Mouse (Mus musculus) embryonic fibroblast, embryonic 13.5 days (primary cell): ENCODE measurements around the gene Tmem108. TPM values are rescaled to one million over a fixed set of nuclear protein-coding genes. Genes with fewer than 3 reads are reported as not detected.

Source experiments
- H3K27ac ChIP-seq: 2 replicates; pipeline ENCODE4 v1.5.1; 2012; ENCODE audit warnings: low read length, control low read depth, inconsistent platforms; ENCODE audit not compliant: insufficient read depth
- H3K4me1 ChIP-seq: 2 replicates; pipeline ENCODE4 v1.6.1; 2011; ENCODE audit warnings: low read length; ENCODE audit not compliant: control insufficient read depth, insufficient read depth
- H3K4me3 ChIP-seq: 2 replicates; pipeline ENCODE4 v1.5.1; 2011; ENCODE audit warnings: mild to moderate bottlenecking, control low read depth, low read length; ENCODE audit not compliant: insufficient read depth
- CTCF ChIP-seq: IDR thresholded peaks from 2 replicates; pipeline ENCODE4 v1.5.1; 2011; ENCODE audit warnings: mild to moderate bottlenecking, control low read depth, low read length, moderate library complexity, borderline replicate concordance; ENCODE audit not compliant: insufficient read depth
- POLR2A ChIP-seq: IDR thresholded peaks from 2 replicates; pipeline ENCODE4 v1.6.1; 2011; ENCODE audit warnings: low read depth, mild to moderate bottlenecking, control low read depth, low read length, moderate library complexity
- polyA plus RNA-seq: library from polyadenylated mRNA; stranded (reverse); fragments of >200 nt; gene quantifications from 2 replicates; pipeline ENCODE4 v1.2.4, GENCODE M21; 2011; ENCODE audit warnings: low read depth; ENCODE audit not compliant: missing spikeins, insufficient read length

The Tmem108 gene
- polyA plus RNA-seq, 1 experiment, result 2.6 TPM

GRCm38 (mm10) chr9:103623560-103624316 is 137.9 kb downstream of the Tmem108 start:
- TF ChIP-seq POLR2A (no peak), CTCF (no peak)
- Histone ChIP-seq H3K4me1 (no peaks in the 10 kb centered on the region), H3K4me3 (no peak overlapping the region), H3K27ac (no peak overlapping the region)

- TF ChIP-seq POLR2A, result no peak
- TF ChIP-seq CTCF, result no peak
- H3K4me1 ChIP-seq, result no peaks in the 10 kb centered on the region
- H3K27ac ChIP-seq, result no peak overlapping the region
- H3K4me3 ChIP-seq, result no peak overlapping the region
Observed at GRCm38 (mm10) chr9:103622988-103623387, 138.6 kb downstream of the Tmem108 start.

GRCm38 (mm10) chr9:103621870-103622269 is 139.8 kb downstream of the Tmem108 start:
- no peaks in the 10 kb centered on the region for H3K4me1 ChIP-seq
- TF ChIP-seq POLR2A (no peak), CTCF (no peak)
- H3K27ac ChIP-seq, result no peak overlapping the region
- no peak overlapping the region for H3K4me3 ChIP-seq

GRCm38 (mm10) chr9:103620517-103621212 is 141.0 kb downstream of the Tmem108 start:
- no peak overlapping the region for H3K27ac ChIP-seq
- no peak for TF ChIP-seq CTCF
- TF ChIP-seq POLR2A, result no peak
- H3K4me1 ChIP-seq, result no peaks in the 10 kb centered on the region
- no peak overlapping the region for H3K4me3 ChIP-seq

GRCm38 (mm10) chr9:103614260-103614659 is 147.4 kb downstream of the Tmem108 start:
- H3K27ac ChIP-seq, result no peak overlapping the region

GRCm38 (mm10) chr9:103608161-103609058 is 153.2 kb downstream of the Tmem108 start:
- TF ChIP-seq POLR2A (no peak), CTCF (no peak)
- Histone ChIP-seq H3K27ac (no peak overlapping the region), H3K4me1 (no peaks in the 10 kb centered on the region), H3K4me3 (no peak overlapping the region)

More at GRCm38 (mm10) chr9:103614260-103614659, 147.4 kb downstream of the Tmem108 start:
- H3K4me1 ChIP-seq, result no peaks in the 10 kb centered on the region
- TF ChIP-seq CTCF, result no peak
- no peak for TF ChIP-seq POLR2A
- H3K4me3 ChIP-seq, result no peak overlapping the region

- no peak overlapping the region for H3K27ac ChIP-seq
- TF ChIP-seq CTCF, result no peak
- TF ChIP-seq POLR2A, result no peak
- H3K4me1 ChIP-seq, result no peaks in the 10 kb centered on the region
- no peak overlapping the region for H3K4me3 ChIP-seq
Observed at GRCm38 (mm10) chr9:103606056-103606455, 155.6 kb downstream of the Tmem108 start.

- TF ChIP-seq CTCF, result no peak
- TF ChIP-seq POLR2A, result no peak
- Histone ChIP-seq H3K27ac (no peak overlapping the region), H3K4me1 (no peaks in the 10 kb centered on the region), H3K4me3 (no peak overlapping the region)
Observed at GRCm38 (mm10) chr9:103603792-103604191, 157.8 kb downstream of the Tmem108 start.

- H3K4me1 ChIP-seq, result no peaks in the 10 kb centered on the region
- no peak overlapping the region for H3K27ac ChIP-seq
- no peak for TF ChIP-seq POLR2A
- TF ChIP-seq CTCF, result no peak
- no peak overlapping the region for H3K4me3 ChIP-seq
Observed at GRCm38 (mm10) chr9:103601878-103602277, 159.8 kb downstream of the Tmem108 start.

GRCm38 (mm10) chr9:103600834-103601233 is 160.8 kb downstream of the Tmem108 start:
- TF ChIP-seq POLR2A, result no peak
- TF ChIP-seq CTCF, result no peak
- H3K4me1 ChIP-seq, result no peaks in the 10 kb centered on the region
- H3K27ac ChIP-seq, result no peak overlapping the region
- no peak overlapping the region for H3K4me3 ChIP-seq

GRCm38 (mm10) chr9:103599908-103600307 is 161.7 kb downstream of the Tmem108 start:
- Histone ChIP-seq H3K27ac (no peak overlapping the region), H3K4me3 (no peak overlapping the region), H3K4me1 (no peaks in the 10 kb centered on the region)
- TF ChIP-seq POLR2A (no peak), CTCF (no peak)
